ENCODE assay signal across 16 mouse cellular contexts in genomic region chr10:82745301-82745700, GRCm38 (mm10).
"Had no signal": no experiment of that assay in that cellular context is flagged by ENCODE, and none has a peak within 500 bp of the region (broad histone marks: within the 10 kb centered on the region; RNA-seq: fewer than 3 reads in every experiment).

No protein-coding gene starts in this region.

- H3K4me1 ChIP-seq: neural tube, embryonic 12.5 days; stomach, embryonic 15.5 days had no signal

- H3K27ac ChIP-seq: neural tube, embryonic 12.5 days; neural tube, embryonic 13.5 days; stomach, embryonic 15.5 days; stomach, postnatal 0 days had no signal

- H3K4me3 ChIP-seq: neural tube, embryonic 12.5 days; neural tube, embryonic 13.5 days; stomach, embryonic 15.5 days had no signal

- DNase-seq: retina, postnatal 1 day; right cerebral cortex, adult 18-20 months; right cerebral cortex, postnatal 14 days; right cerebral cortex, postnatal 25 days; right cerebral cortex, postnatal 4 days; spleen, adult 18-20 months; thymus, adult 18-20 months; thymus, adult 2 months; thymus, postnatal 14 days; thymus, postnatal 25 days; thymus, postnatal 36 days; thymus, postnatal 4 days had no signal

- H3K9ac ChIP-seq: neural tube, embryonic 12.5 days; neural tube, embryonic 13.5 days; stomach, embryonic 15.5 days had no signal

- H3K4me2 ChIP-seq: neural tube, embryonic 12.5 days; neural tube, embryonic 13.5 days; stomach, embryonic 15.5 days had no signal

- H3K9me3 ChIP-seq: neural tube, embryonic 12.5 days; neural tube, embryonic 13.5 days; stomach, embryonic 15.5 days had no signal

- H3K27me3 ChIP-seq: neural tube, embryonic 12.5 days; neural tube, embryonic 13.5 days; stomach, embryonic 15.5 days had no signal
